Mouse (Mus musculus): ENCODE data around the gene Alox12b. TPM values are rescaled to one million over a fixed set of nuclear protein-coding genes. Genes with fewer than 3 reads are reported as not detected.

Alox12b gene
- polyA plus RNA-seq, 1 experiment from 2014 or later, result not detected

- no peak for ATAC-seq (ENCODE audit: insufficient number of reproducible peaks, insufficient read depth, low FRiP score, low TSS enrichment, low read depth)
- no peaks in the 10 kb centered on the region for H3K9me3 ChIP-seq
- no peaks in the 10 kb centered on the region for H3K27me3 ChIP-seq
- no peak overlapping the region for H3K4me3 ChIP-seq
- H3K4me2 ChIP-seq, result no peak overlapping the region
- no peaks in the 10 kb centered on the region; the same call in 1 of the 2 replicates for H3K4me1 ChIP-seq
- no peaks in the 10 kb centered on the region for H3K36me3 ChIP-seq
- 68% methylated on average over 2 of the region's 2 CpGs for WGBS
- H3K27ac ChIP-seq, result no peak overlapping the region
- no peak overlapping the region for H3K9ac ChIP-seq
These were observed 61.9 kb downstream of the Alox12b start for GRCm38 (mm10) chr11:69218661-69219060.

Other genes with a start within 250 kb of the Alox12b start
- not detected in 2 replicates for gene Odf4, start 229.9 kb upstream of the Alox12b start, polyA plus RNA-seq (2015; fragmentation: Nextera tagmentation; extraction: Ambion mirVana)
- gene Arhgef15, start 199.5 kb upstream of the Alox12b start, polyA plus RNA-seq (2015; fragmentation: Nextera tagmentation; extraction: Ambion mirVana), result 6.7 and 7.2 TPM in 2 replicates
- gene Slc25a35, start 188.9 kb upstream of the Alox12b start, polyA plus RNA-seq (2015; fragmentation: Nextera tagmentation; extraction: Ambion mirVana), result 4.7 and 4.9 TPM in 2 replicates
- 50.1 and 59.3 TPM in 2 replicates for gene Rangrf, start 181.8 kb upstream of the Alox12b start, polyA plus RNA-seq (2015; fragmentation: Nextera tagmentation; extraction: Ambion mirVana)
- 42.7 and 44.4 TPM in 2 replicates for gene Pfas, start 148.5 kb upstream of the Alox12b start, polyA plus RNA-seq (2015; fragmentation: Nextera tagmentation; extraction: Ambion mirVana)
- gene Ctc1, start 141.1 kb upstream of the Alox12b start, polyA plus RNA-seq (2015; fragmentation: Nextera tagmentation; extraction: Ambion mirVana), result 53.5 and 55.8 TPM in 2 replicates
- gene Aurkb, start 111.3 kb upstream of the Alox12b start, polyA plus RNA-seq (2015; fragmentation: Nextera tagmentation; extraction: Ambion mirVana), result 152 and 153 TPM in 2 replicates
- gene Borcs6, start 97.3 kb upstream of the Alox12b start, polyA plus RNA-seq (2015; fragmentation: Nextera tagmentation; extraction: Ambion mirVana), result 8.9 and 10.3 TPM in 2 replicates
- 47.2 and 48.2 TPM in 2 replicates for gene Tmem107, start 86.2 kb upstream of the Alox12b start, polyA plus RNA-seq (2015; fragmentation: Nextera tagmentation; extraction: Ambion mirVana)
- gene Vamp2, start 68.5 kb upstream of the Alox12b start, polyA plus RNA-seq (2015; fragmentation: Nextera tagmentation; extraction: Ambion mirVana), result 91.5 and 101 TPM in 2 replicates
- 11.1 and 11.5 TPM in 2 replicates for gene Per1, start 61.8 kb upstream of the Alox12b start, polyA plus RNA-seq (2015; fragmentation: Nextera tagmentation; extraction: Ambion mirVana)
- 0.44 and 0.47 TPM in 2 replicates for gene Hes7, start 36.6 kb upstream of the Alox12b start, polyA plus RNA-seq (2015; fragmentation: Nextera tagmentation; extraction: Ambion mirVana)
- 0.13 and 0.17 TPM in 2 replicates for gene 9130213A22Rik, start 34.4 kb upstream of the Alox12b start, polyA plus RNA-seq (2015; fragmentation: Nextera tagmentation; extraction: Ambion mirVana)
- 1.1 TPM in 2 replicates for gene Aloxe3, start 31.1 kb upstream of the Alox12b start, polyA plus RNA-seq (2015; fragmentation: Nextera tagmentation; extraction: Ambion mirVana)
- gene Alox8, start 40.9 kb downstream of the Alox12b start, polyA plus RNA-seq (2015; fragmentation: Nextera tagmentation; extraction: Ambion mirVana), result 0.23 and 0.52 TPM in 2 replicates
- 0.45 and 0.62 TPM in 2 replicates for gene Gucy2e, start 80.0 kb downstream of the Alox12b start, polyA plus RNA-seq (2015; fragmentation: Nextera tagmentation; extraction: Ambion mirVana)
- gene Cntrob, start 166.8 kb downstream of the Alox12b start, polyA plus RNA-seq (2015; fragmentation: Nextera tagmentation; extraction: Ambion mirVana), result 30.4 and 33.8 TPM in 2 replicates
- gene Trappc1, start 167.0 kb downstream of the Alox12b start, polyA plus RNA-seq (2015; fragmentation: Nextera tagmentation; extraction: Ambion mirVana), result 177 and 187 TPM in 2 replicates
- gene Kcnab3, start 169.3 kb downstream of the Alox12b start, polyA plus RNA-seq (2015; fragmentation: Nextera tagmentation; extraction: Ambion mirVana), result 1.8 and 2.5 TPM in 2 replicates
- 24.7 and 26.4 TPM in 2 replicates for gene Rnf227, start 183.5 kb downstream of the Alox12b start, polyA plus RNA-seq (2015; fragmentation: Nextera tagmentation; extraction: Ambion mirVana)
- 135 and 142 TPM in 2 replicates for gene Chd3, start 212.4 kb downstream of the Alox12b start, polyA plus RNA-seq (2015; fragmentation: Nextera tagmentation; extraction: Ambion mirVana)
- gene Naa38, start 238.5 kb downstream of the Alox12b start, polyA plus RNA-seq (2015; fragmentation: Nextera tagmentation; extraction: Ambion mirVana), result 145 and 150 TPM in 2 replicates
- 43.4 and 46.5 TPM in 2 replicates for gene Cyb5d1, start 238.6 kb downstream of the Alox12b start, polyA plus RNA-seq (2015; fragmentation: Nextera tagmentation; extraction: Ambion mirVana)
- gene Tmem88, start 241.2 kb downstream of the Alox12b start, polyA plus RNA-seq (2015; fragmentation: Nextera tagmentation; extraction: Ambion mirVana), result 13.2 and 16.4 TPM in 2 replicates